9 mouse cellular contexts compared by ENCODE assay signal in genomic region chr7:111588291-111588781, GRCm38 (mm10).
DNase-seq lines count a peak whose midpoint lies in the region; ATAC-seq lines count a peak whose summit lies in the region.
"Had no signal": no experiment of that assay in that cellular context is flagged by ENCODE, and none has a peak within 500 bp of the region (broad histone marks: within the 10 kb centered on the region; RNA-seq: fewer than 3 reads in every experiment).

No protein-coding gene starts in this region.

- no peak overlapping the region for H3K9ac ChIP-seq in heart, embryonic 11.5 days (ENCODE audit: low read depth, low read length)
- H3K9ac ChIP-seq: limb, embryonic 12.5 days had no signal

- 0 out of 2 replicates have a peak, but pooled peaks cover 2% of the 10 kb centered on the region for H3K4me1 ChIP-seq in heart, embryonic 11.5 days (ENCODE audit: control insufficient read depth, insufficient read depth, low read length)

- no peaks in the 10 kb centered on the region for H3K36me3 ChIP-seq in heart, embryonic 11.5 days (ENCODE audit: control insufficient read depth, insufficient read depth, low read length)
- H3K36me3 ChIP-seq: limb, embryonic 12.5 days had no signal

- no peak for ATAC-seq in heart, embryonic 11.5 days (replicated peaks; ENCODE audit: insufficient number of reproducible peaks, low FRiP score, low TSS enrichment)
- ATAC-seq in activated CD4-positive, CD25-positive, alpha-beta regulatory T cell, adult 4 months = no peak

- H3K27ac ChIP-seq in heart, embryonic 11.5 days (ENCODE audit: low read depth, low read length) = no peak overlapping the region
- H3K27ac ChIP-seq: limb, embryonic 12.5 days had no signal

- DNase-seq in heart, adult 11 months = peak; percentile 99
- peak; percentile 98 for DNase-seq in brain, adult 2 months (ENCODE audit: low read depth, low spot score)
- DNase-seq in cerebellum, postnatal 10 days = peak; percentile 83 to 86
- DNase-seq in heart, postnatal 36 days = peak; percentile 41 to 45
- DNase-seq in urinary bladder, postnatal 10 days (ENCODE audit: low spot score) = no peak
- DNase-seq in adrenal gland, adult 8-10 months = no peak

- WGBS in heart, embryonic 11.5 days (ENCODE audit: insufficient replicate concordance) = 51% methylated on average over 4 of the region's 4 CpGs

- intact Hi-C loops in heart, postnatal 36 days (cut with DNase I) = loop anchor here (2.0 to 5.0 kb wide), 2 partner anchors 139 to 194 kb away; no protein-coding TSS in a partner anchor

- no peak overlapping the region for H3K4me3 ChIP-seq in heart, embryonic 11.5 days (ENCODE audit: low read depth, low read length)
- H3K4me3 ChIP-seq: limb, embryonic 12.5 days had no signal

- H3K27me3 ChIP-seq in heart, embryonic 11.5 days (ENCODE audit: control insufficient read depth, insufficient read depth, low read length) = no peaks in the 10 kb centered on the region; the same call in 1 of the 2 replicates
- H3K27me3 ChIP-seq: limb, embryonic 12.5 days had no signal

- H3K9me3 ChIP-seq in heart, embryonic 11.5 days (replicated peaks; ENCODE audit: control insufficient read depth, low read length) = no peaks in the 10 kb centered on the region
- H3K9me3 ChIP-seq: limb, embryonic 12.5 days had no signal

- no peak overlapping the region for H3K4me2 ChIP-seq in heart, embryonic 11.5 days
- H3K4me2 ChIP-seq: limb, embryonic 12.5 days had no signal

Comparison
In these comparisons a context has a peak if more than half of its experiments do, and no peak if none do; other contexts are left out.
1. DNase-seq: peak in heart, adult 11 months (single experiment), brain, adult 2 months (single experiment), cerebellum, postnatal 10 days (2 of 2) and heart, postnatal 36 days (2 of 2); none in urinary bladder, postnatal 10 days (single experiment) and adrenal gland, adult 8-10 months (single experiment).